Mouse (Mus musculus) intestine, embryonic 15.5 days (tissue): ENCODE data around the gene Ift52. TPM values are rescaled to one million over a fixed set of nuclear protein-coding genes. Genes with fewer than 3 reads are reported as not detected.

Experiments
- ATAC-seq: fragments of 200-750 bp; cut with Nextera tagmentation; 2 replicates; pipeline ENCODE4 v1.8.0; 2017; ENCODE audit warnings: moderate TSS enrichment, moderate library complexity
- H3K27ac ChIP-seq: fragments of 300-500 bp; sonication (generic); 2 replicates; pipeline ENCODE4 v1.5.1; 2015; ENCODE audit warnings: mild to moderate bottlenecking, inconsistent platforms
- H3K27me3 ChIP-seq: fragments of 300-500 bp; sonication (generic); replicated peaks from 2 replicates; pipeline ENCODE4 v1.6.1; 2015; ENCODE audit warnings: inconsistent platforms
- H3K36me3 ChIP-seq: fragments of 300-500 bp; sonication (generic); 2 replicates; pipeline ENCODE4 v1.6.1; 2015; ENCODE audit warnings: inconsistent platforms
- H3K4me1 ChIP-seq: fragments of 300-500 bp; sonication (generic); replicated peaks from 2 replicates; pipeline ENCODE4 v1.6.1; 2015; ENCODE audit warnings: inconsistent platforms
- H3K4me2 ChIP-seq: fragments of 300-500 bp; sonication (generic); replicated peaks from 2 replicates; pipeline ENCODE4 v1.6.1; 2015; ENCODE audit warnings: mild to moderate bottlenecking, inconsistent platforms
- H3K4me3 ChIP-seq: fragments of 300-500 bp; sonication (generic); replicated peaks from 2 replicates; pipeline ENCODE4 v1.5.1; 2015; ENCODE audit warnings: inconsistent platforms
- H3K9ac ChIP-seq: fragments of 300-500 bp; sonication (generic); 2 replicates; pipeline ENCODE4 v1.6.1; 2015; ENCODE audit warnings: inconsistent platforms
- H3K9me3 ChIP-seq: fragments of 300-500 bp; sonication (generic); 2 replicates; pipeline ENCODE4 v1.6.1; 2016; ENCODE audit warnings: inconsistent platforms
- WGBS: fragments of 180-500 bp; shearing (Covaris S2); methylation state at CpG from one replicate; pipeline ENCODE4 v1.1.7; 2015; 5-methylcytosine and 5-hydroxymethylcytosine counted together
- polyA plus RNA-seq: library from polyadenylated mRNA; unstranded; fragments of >200 nt; fragmentation: Nextera tagmentation; extraction: Ambion mirVana; gene quantifications from 2 replicates; pipeline ENCODE4 v1.2.1, GENCODE M21; 2015

The Ift52 gene
- polyA plus RNA-seq, 1 experiment from 2014 or later = 47.7 TPM

- WGBS = 41% methylated on average over 8 of the region's 8 CpGs
- H3K36me3 ChIP-seq = no peaks in the 10 kb centered on the region
- peak; percentile 93 for ATAC-seq
- H3K9me3 ChIP-seq = no peaks in the 10 kb centered on the region
- H3K4me2 ChIP-seq = peak within 1 kb of the TSS; percentile 22; the same call in 1 of the 2 replicates
- H3K4me1 ChIP-seq = peaks cover 11% of the 10 kb centered on the region; the same call in 1 of the 2 replicates
- peak within 1 kb of the TSS; percentile 17; the same call in 1 of the 2 replicates for H3K27ac ChIP-seq
- H3K9ac ChIP-seq = no peak within 1 kb of the TSS
- H3K27me3 ChIP-seq = no peaks in the 10 kb centered on the region; the same call in 1 of the 2 replicates
- H3K4me3 ChIP-seq = no peak within 1 kb of the TSS
Observed at GRCm38 (mm10) chr2:162987218-162987617, 29.9 kb upstream of the Ift52 start, which contains the start of gene Sgk2. Gene Sgk2, plus strand, starts transcription at chr2:162987330.

- Histone ChIP-seq H3K27ac (no peak overlapping the region), H3K27me3 (no peaks in the 10 kb centered on the region; the same call in 1 of the 2 replicates), H3K4me1 (peaks cover 11% of the 10 kb centered on the region; the same call in 1 of the 2 replicates), H3K9ac (no peak overlapping the region), H3K9me3 (no peaks in the 10 kb centered on the region), H3K36me3 (no peaks in the 10 kb centered on the region), H3K4me2 (no peak overlapping the region), H3K4me3 (no peak overlapping the region)
- no peak for ATAC-seq
- 83% methylated on average over 4 of the region's 4 CpGs for WGBS
Observed at GRCm38 (mm10) chr2:162988235-162988634, 28.9 kb upstream of the Ift52 start.

- Histone ChIP-seq H3K36me3 (no peaks in the 10 kb centered on the region), H3K4me3 (no peak overlapping the region), H3K27ac (no peak overlapping the region), H3K4me2 (no peak overlapping the region), H3K27me3 (no peaks in the 10 kb centered on the region; the same call in 1 of the 2 replicates), H3K4me1 (peaks cover 11% of the 10 kb centered on the region; the same call in 1 of the 2 replicates), H3K9me3 (no peaks in the 10 kb centered on the region), H3K9ac (no peak overlapping the region)
- ATAC-seq = no peak
- 39% methylated on average over 6 of the region's 6 CpGs for WGBS
Observed at GRCm38 (mm10) chr2:162991394-162992083, 25.6 kb upstream of the Ift52 start.

GRCm38 (mm10) chr2:162992084-162992437, 25.1 kb upstream of the Ift52 start:
- Histone ChIP-seq H3K9ac (no peak overlapping the region), H3K4me2 (no peak overlapping the region), H3K27ac (no peak overlapping the region), H3K4me3 (no peak overlapping the region), H3K36me3 (no peaks in the 10 kb centered on the region), H3K27me3 (no peaks in the 10 kb centered on the region; the same call in 1 of the 2 replicates), H3K9me3 (no peaks in the 10 kb centered on the region), H3K4me1 (peaks cover 6% of the 10 kb centered on the region; the same call in 1 of the 2 replicates)
- ATAC-seq = no peak; the same call in 1 of the 2 replicates

GRCm38 (mm10) chr2:162993881-162994616, 23.1 kb upstream of the Ift52 start:
- H3K4me1 ChIP-seq = 0 out of 2 replicates have a peak, but pooled peaks cover 5% of the 10 kb centered on the region
- 72% methylated on average over 9 of the region's 9 CpGs for WGBS
- ATAC-seq = no peak

GRCm38 (mm10) chr2:162998528-162999230, 18.5 kb upstream of the Ift52 start:
- no peaks in the 10 kb centered on the region for H3K9me3 ChIP-seq
- H3K4me2 ChIP-seq = peak overlapping the region; percentile 36
- ATAC-seq = peak; percentile 68
- no peak overlapping the region for H3K27ac ChIP-seq
- H3K4me3 ChIP-seq = no peak overlapping the region
- WGBS = 32% methylated on average over 18 of the region's 18 CpGs
- 0 out of 2 replicates have a peak, but pooled peaks cover 3% of the 10 kb centered on the region for H3K4me1 ChIP-seq
- no peaks in the 10 kb centered on the region for H3K27me3 ChIP-seq
- no peaks in the 10 kb centered on the region for H3K36me3 ChIP-seq
- H3K9ac ChIP-seq = no peak overlapping the region

More at GRCm38 (mm10) chr2:162993881-162994616, 23.1 kb upstream of the Ift52 start:
- Histone ChIP-seq H3K4me3 (no peak overlapping the region), H3K27ac (no peak overlapping the region), H3K9me3 (no peaks in the 10 kb centered on the region), H3K4me2 (no peak overlapping the region), H3K27me3 (no peaks in the 10 kb centered on the region; the same call in 1 of the 2 replicates), H3K9ac (no peak overlapping the region), H3K36me3 (no peaks in the 10 kb centered on the region)

- Histone ChIP-seq H3K27me3 (no peaks in the 10 kb centered on the region), H3K9me3 (no peaks in the 10 kb centered on the region), H3K9ac (no peak overlapping the region), H3K4me1 (0 out of 2 replicates have a peak, but pooled peaks cover 3% of the 10 kb centered on the region), H3K36me3 (no peaks in the 10 kb centered on the region), H3K4me2 (no peak overlapping the region), H3K4me3 (no peak overlapping the region), H3K27ac (no peak overlapping the region)
- ATAC-seq = no peak
- 33% methylated on average over 3 of the region's 3 CpGs for WGBS
Observed at GRCm38 (mm10) chr2:162999744-163000143, 17.4 kb upstream of the Ift52 start.

- Histone ChIP-seq H3K36me3 (no peaks in the 10 kb centered on the region), H3K9ac (no peak overlapping the region), H3K27ac (no peak overlapping the region), H3K27me3 (no peaks in the 10 kb centered on the region), H3K4me1 (0 out of 2 replicates have a peak, but pooled peaks cover 3% of the 10 kb centered on the region), H3K4me2 (no peak overlapping the region), H3K9me3 (no peaks in the 10 kb centered on the region), H3K4me3 (no peak overlapping the region)
- WGBS = 85% methylated on average over 1 of the region's 1 CpGs
- no peak for ATAC-seq
Observed at GRCm38 (mm10) chr2:163001071-163001470, 16.1 kb upstream of the Ift52 start.

GRCm38 (mm10) chr2:163007299-163007698, 9.9 kb upstream of the Ift52 start:
- WGBS = 71% methylated on average over 4 of the region's 4 CpGs
- Histone ChIP-seq H3K27ac (no peak overlapping the region), H3K9ac (no peak overlapping the region), H3K4me3 (no peak overlapping the region), H3K27me3 (no peaks in the 10 kb centered on the region), H3K4me2 (no peak overlapping the region), H3K9me3 (no peaks in the 10 kb centered on the region), H3K36me3 (no peaks in the 10 kb centered on the region), H3K4me1 (no peaks in the 10 kb centered on the region)
- no peak for ATAC-seq

- Histone ChIP-seq H3K9ac (no peak overlapping the region), H3K27me3 (no peaks in the 10 kb centered on the region), H3K36me3 (peaks cover 29% of the 10 kb centered on the region), H3K27ac (no peak overlapping the region), H3K4me2 (no peak overlapping the region), H3K4me1 (no peaks in the 10 kb centered on the region), H3K9me3 (no peaks in the 10 kb centered on the region), H3K4me3 (no peak overlapping the region)
- ATAC-seq = no peak
- WGBS = 90% methylated on average over 5 of the region's 5 CpGs
Observed at GRCm38 (mm10) chr2:163031289-163031688, 14.1 kb downstream of the Ift52 start.

- H3K27me3 ChIP-seq = no peaks in the 10 kb centered on the region
- no peak for ATAC-seq
- H3K4me1 ChIP-seq = no peaks in the 10 kb centered on the region
- H3K4me3 ChIP-seq = no peak overlapping the region
- WGBS = 83% methylated on average over 2 of the region's 2 CpGs
- no peak overlapping the region for H3K27ac ChIP-seq
- peaks cover 29% of the 10 kb centered on the region for H3K36me3 ChIP-seq
- no peak overlapping the region for H3K4me2 ChIP-seq
- H3K9me3 ChIP-seq = no peaks in the 10 kb centered on the region
- no peak overlapping the region for H3K9ac ChIP-seq
Observed at GRCm38 (mm10) chr2:163031757-163032156, 14.6 kb downstream of the Ift52 start.

GRCm38 (mm10) chr2:163032622-163033021, 15.5 kb downstream of the Ift52 start:
- 60% methylated on average over 4 of the region's 4 CpGs for WGBS
- H3K4me1 ChIP-seq = no peaks in the 10 kb centered on the region
- no peak overlapping the region for H3K4me3 ChIP-seq
- no peaks in the 10 kb centered on the region for H3K27me3 ChIP-seq
- H3K27ac ChIP-seq = no peak overlapping the region
- H3K4me2 ChIP-seq = no peak overlapping the region
- no peak overlapping the region for H3K9ac ChIP-seq
- no peaks in the 10 kb centered on the region for H3K9me3 ChIP-seq
- peaks cover 32% of the 10 kb centered on the region for H3K36me3 ChIP-seq
- ATAC-seq = no peak
